Mouse (Mus musculus) adrenal gland, adult (tissue): ENCODE data around the gene Fank1.
A peak's percentile ranks its signal among the peaks of the same experiment; 100 is the strongest.
"Not testable (repeated sequence)": the region's sequence is repeated elsewhere in the genome, so short reads cannot be mapped to it uniquely, and the experiment has no call there.

Experiments used
- DNase-seq, 2 experiments: peaks; one replicate each; pipeline ENCODE4 v3.0.0; 2022 to 2023; ENCODE audit warnings: low spot score in 1 of 2; ENCODE audit not compliant: inconsistent age in 2 of 2

The Fank1 gene

GRCm38 (mm10) chr7:133824579-133824978 lies 47.9 kb downstream of the Fank1 start:
- DNase-seq, result peak in 1 of 2 experiments; percentile 47

GRCm38 (mm10) chr7:133828514-133828913 lies 51.9 kb downstream of the Fank1 start:
- DNase-seq, result no peak

- DNase-seq, result no peak
Measured at GRCm38 (mm10) chr7:133829579-133829978, 52.9 kb downstream of the Fank1 start.

GRCm38 (mm10) chr7:133839546-133839945 lies 62.9 kb downstream of the Fank1 start:
- DNase-seq, result no peak

GRCm38 (mm10) chr7:133842079-133842478 lies 65.4 kb downstream of the Fank1 start:
- DNase-seq, result no peak

GRCm38 (mm10) chr7:133847175-133847574 lies 70.5 kb downstream of the Fank1 start:
- DNase-seq, result no peak

GRCm38 (mm10) chr7:133848180-133848579 lies 71.5 kb downstream of the Fank1 start:
- DNase-seq, result no peak

GRCm38 (mm10) chr7:133850735-133851134 lies 74.1 kb downstream of the Fank1 start:
- no peak for DNase-seq

GRCm38 (mm10) chr7:133856278-133856677 lies 79.6 kb downstream of the Fank1 start:
- peak; percentile 83 to 92 for DNase-seq

GRCm38 (mm10) chr7:133858506-133858905 lies 81.8 kb downstream of the Fank1 start:
- DNase-seq, result no peak

GRCm38 (mm10) chr7:133859548-133859947 lies 82.9 kb downstream of the Fank1 start:
- no peak for DNase-seq

- no peak for DNase-seq
Measured at GRCm38 (mm10) chr7:133862233-133862632, 85.6 kb downstream of the Fank1 start.

GRCm38 (mm10) chr7:133862723-133863122 lies 86.1 kb downstream of the Fank1 start:
- peak in 1 of 2 experiments; percentile 23 for DNase-seq

GRCm38 (mm10) chr7:133863151-133863550 lies 86.5 kb downstream of the Fank1 start:
- peak; percentile 33 to 69 for DNase-seq

GRCm38 (mm10) chr7:133863684-133864083 lies 87.0 kb downstream of the Fank1 start:
- no peak for DNase-seq

- no peak for DNase-seq
Measured at GRCm38 (mm10) chr7:133870265-133870664, 93.6 kb downstream of the Fank1 start.

- no peak for DNase-seq
Measured at GRCm38 (mm10) chr7:133872701-133873100, 96.0 kb downstream of the Fank1 start.

- no peak for DNase-seq
Measured at GRCm38 (mm10) chr7:133876139-133876538, 99.5 kb downstream of the Fank1 start.

GRCm38 (mm10) chr7:133876646-133877342 lies 100.1 kb downstream of the Fank1 start:
- no peak for DNase-seq

- DNase-seq, result no peak
Measured at GRCm38 (mm10) chr7:133879761-133880160, 103.1 kb downstream of the Fank1 start.

GRCm38 (mm10) chr7:133884759-133885431 lies 108.2 kb downstream of the Fank1 start:
- not testable (repeated sequence) for DNase-seq
